Mouse (Mus musculus) erythroblast, embryonic 14.5 days (primary cell): ENCODE results near the gene Mlc1.

Experiments used
- GATA1 ChIP-seq: IDR thresholded peaks from 2 replicates; pipeline ENCODE4 v1.6.1; 2012; ENCODE audit warnings: low read length, inconsistent platforms, mixed read lengths
- TAL1 ChIP-seq: IDR thresholded peaks from 3 replicates; pipeline ENCODE4 v1.6.1; 2012; ENCODE audit warnings: low read length, inconsistent platforms, mixed read lengths

DNA sequence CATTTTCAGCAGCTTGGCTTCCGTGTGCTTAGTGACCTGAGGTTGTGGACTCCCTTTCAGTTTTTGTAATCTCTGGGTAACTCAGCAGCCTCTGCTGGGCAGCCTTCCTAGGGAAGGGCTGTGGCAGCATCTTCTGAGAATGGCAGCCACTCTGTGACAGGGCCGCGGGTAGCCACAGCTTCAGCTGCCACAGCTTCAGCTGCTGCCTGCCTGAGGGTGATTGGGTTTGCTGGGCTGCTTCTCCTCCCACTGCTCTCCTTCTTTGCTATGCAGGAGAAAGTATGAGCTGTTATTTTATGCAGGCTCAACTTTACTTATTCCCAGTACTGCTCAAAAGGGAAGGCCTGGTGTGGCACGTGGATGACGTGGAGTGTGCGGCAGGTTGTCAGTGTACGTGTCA is 28.2 kb upstream of the Mlc1 start:
- TF ChIP-seq GATA1 (no peak), TAL1 (no peak)
